Mouse (Mus musculus) urinary bladder, postnatal 10 days (tissue): ENCODE data around the gene Slc23a2.

Experiments
- DNase-seq: peaks from one replicate; pipeline ENCODE4 v3.0.0; 2022; ENCODE audit warnings: low spot score

The Slc23a2 gene

GRCm38 (mm10) chr2:132098365-132098764 is 46.5 kb downstream of the Slc23a2 start:
- DNase-seq = no peak

- no peak for DNase-seq
Observed at GRCm38 (mm10) chr2:132096582-132096981, 48.3 kb downstream of the Slc23a2 start.

- no peak for DNase-seq
Observed at GRCm38 (mm10) chr2:132095821-132096220, 49.1 kb downstream of the Slc23a2 start.

- no peak for DNase-seq
Observed at GRCm38 (mm10) chr2:132094441-132095230, 50.3 kb downstream of the Slc23a2 start.

GRCm38 (mm10) chr2:132093739-132094138 is 51.2 kb downstream of the Slc23a2 start:
- DNase-seq = no peak

- no peak for DNase-seq
Observed at GRCm38 (mm10) chr2:132093298-132093697, 51.6 kb downstream of the Slc23a2 start.

- DNase-seq = no peak
Observed at GRCm38 (mm10) chr2:132092722-132093121, 52.2 kb downstream of the Slc23a2 start.

- DNase-seq = no peak
Observed at GRCm38 (mm10) chr2:132091749-132092148, 53.2 kb downstream of the Slc23a2 start.

- DNase-seq = no peak
Observed at GRCm38 (mm10) chr2:132084813-132085212, 60.1 kb downstream of the Slc23a2 start.

- no peak for DNase-seq
Observed at GRCm38 (mm10) chr2:132084396-132084795, 60.5 kb downstream of the Slc23a2 start.

GRCm38 (mm10) chr2:132079139-132079538 is 65.8 kb downstream of the Slc23a2 start:
- no peak for DNase-seq

- DNase-seq = no peak
Observed at GRCm38 (mm10) chr2:132073052-132073451, 71.9 kb downstream of the Slc23a2 start.

- DNase-seq = no peak
Observed at GRCm38 (mm10) chr2:132069985-132070735, 74.7 kb downstream of the Slc23a2 start.

- no peak for DNase-seq
Observed at GRCm38 (mm10) chr2:132064185-132064831, 80.6 kb downstream of the Slc23a2 start.

GRCm38 (mm10) chr2:132063776-132064175 is 81.1 kb downstream of the Slc23a2 start:
- DNase-seq = no peak

GRCm38 (mm10) chr2:132061884-132062283 is 83.0 kb downstream of the Slc23a2 start:
- DNase-seq = no peak

- no peak for DNase-seq
Observed at GRCm38 (mm10) chr2:132059919-132060318, 85.0 kb downstream of the Slc23a2 start.

- no peak for DNase-seq
Observed at GRCm38 (mm10) chr2:132055349-132055753, 89.6 kb downstream of the Slc23a2 start.

- DNase-seq = no peak
Observed at GRCm38 (mm10) chr2:132053824-132054223, 91.1 kb downstream of the Slc23a2 start.

GRCm38 (mm10) chr2:132051798-132052197 is 93.1 kb downstream of the Slc23a2 start:
- DNase-seq = no peak

- DNase-seq = no peak
Observed at GRCm38 (mm10) chr2:132049921-132050320, 95.0 kb downstream of the Slc23a2 start.

GRCm38 (mm10) chr2:132049491-132049890 is 95.4 kb downstream of the Slc23a2 start:
- no peak for DNase-seq
